Mouse (Mus musculus) cerebellum, adult 2 months (tissue): ENCODE results near the gene Fxn.

Experiments
- CTCF ChIP-seq: fragments of 200-500 bp; IDR thresholded peaks from 2 replicates; pipeline ENCODE4 v1.5.1; 2011; ENCODE audit warnings: low read depth, mild to moderate bottlenecking, control low read depth, low read length, moderate library complexity, borderline replicate concordance; ENCODE audit not compliant: insufficient read depth
- POLR2A ChIP-seq: fragments of 200-500 bp; IDR thresholded peaks from 2 replicates; pipeline ENCODE4 v1.6.1; 2011; ENCODE audit warnings: low read length, control low read depth, borderline replicate concordance; ENCODE audit not compliant: insufficient read depth

- TF ChIP-seq CTCF (no peak), POLR2A (no peak)
These were observed 59.5 kb downstream of the Fxn start for GRCm38 (mm10) chr19:24220795-24221445.
